Mouse (Mus musculus) stomach, postnatal 0 days (tissue): Measurements from ENCODE around the gene Epb41.

Experiments
- CTCF ChIP-seq: IDR thresholded peaks from 2 replicates; pipeline ENCODE4 v1.5.1; 2016; ENCODE audit warnings: antibody characterized with exemption, low read depth, mild to moderate bottlenecking, moderate library complexity
- EP300 ChIP-seq: optimal IDR thresholded peaks from 2 replicates; pipeline ENCODE3; 2016; ENCODE audit warnings: antibody characterized with exemption

DNA sequence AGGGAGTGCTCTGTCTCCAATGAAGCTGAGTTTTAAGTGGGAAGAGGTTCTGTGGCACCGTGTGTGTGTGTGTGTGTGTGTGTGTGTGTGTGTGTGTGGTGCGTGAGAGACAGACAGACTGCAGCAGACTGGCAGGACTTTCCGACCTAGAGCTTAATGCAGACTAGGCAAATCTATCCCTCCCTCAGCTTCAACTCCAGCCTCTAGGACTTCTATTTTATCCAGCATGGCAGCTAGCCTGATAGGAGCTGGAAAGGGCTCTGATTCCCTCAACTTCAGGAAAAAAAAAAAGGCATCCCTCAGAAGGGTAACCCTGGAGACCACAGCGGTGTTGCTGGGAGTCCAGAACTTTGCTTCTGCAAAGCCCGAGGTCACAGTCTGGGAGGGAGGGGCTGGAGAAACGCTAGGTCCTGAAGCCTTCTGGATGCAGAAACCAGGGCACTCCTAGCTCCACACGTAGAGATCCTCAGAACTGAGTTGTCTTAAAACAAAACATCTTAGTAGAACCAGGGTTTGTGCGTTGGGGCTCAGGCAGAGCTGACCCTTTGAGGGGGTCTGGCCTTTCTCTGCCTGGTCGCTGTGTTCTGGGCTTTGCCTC lies 161.0 kb downstream of the Epb41 start:
- TF ChIP-seq CTCF, result no peak
- TF ChIP-seq EP300, result no peak
